Mouse (Mus musculus) embryonic facial prominence, embryonic 15.5 days (tissue): ENCODE results near the gene Cog2. TPM values are rescaled to one million over a fixed set of nuclear protein-coding genes. Genes with fewer than 3 reads are reported as not detected.

Source experiments
- ATAC-seq: fragments of 200-750 bp; cut with Nextera tagmentation; 2 replicates; pipeline ENCODE4 v1.8.0; 2017; ENCODE audit warnings: low read depth, moderate TSS enrichment; ENCODE audit not compliant: insufficient number of reproducible peaks, low FRiP score, low TSS enrichment
- H3K27ac ChIP-seq: fragments of 300-500 bp; sonication (generic); replicated peaks from 2 replicates; pipeline ENCODE4 v1.5.1; 2015; ENCODE audit warnings: mild to moderate bottlenecking, inconsistent platforms
- H3K27me3 ChIP-seq: fragments of 300-500 bp; sonication (generic); 2 replicates; pipeline ENCODE4 v1.6.1; 2015; ENCODE audit warnings: inconsistent platforms
- H3K36me3 ChIP-seq: fragments of 300-500 bp; sonication (generic); 2 replicates; pipeline ENCODE4 v1.6.1; 2015; ENCODE audit warnings: mild to moderate bottlenecking, inconsistent platforms
- H3K4me1 ChIP-seq: fragments of 300-500 bp; sonication (generic); 2 replicates; pipeline ENCODE4 v1.6.1; 2015; ENCODE audit warnings: inconsistent platforms
- H3K4me2 ChIP-seq: fragments of 300-500 bp; sonication (generic); replicated peaks from 2 replicates; pipeline ENCODE4 v1.6.1; 2015; ENCODE audit warnings: mild to moderate bottlenecking, inconsistent platforms
- H3K4me3 ChIP-seq: fragments of 300-500 bp; sonication (generic); replicated peaks from 2 replicates; pipeline ENCODE4 v1.5.1; 2015; ENCODE audit warnings: mild to moderate bottlenecking, inconsistent platforms
- H3K9ac ChIP-seq: fragments of 300-500 bp; sonication (generic); 2 replicates; pipeline ENCODE4 v1.6.1; 2015; ENCODE audit warnings: inconsistent platforms
- H3K9me3 ChIP-seq: fragments of 300-500 bp; sonication (generic); replicated peaks from 2 replicates; pipeline ENCODE4 v1.6.1; 2016; ENCODE audit warnings: inconsistent platforms
- WGBS: fragments of 180-500 bp; shearing (Covaris S2); methylation state at CpG from one replicate; pipeline ENCODE4 v1.1.7; 2015; 5-methylcytosine and 5-hydroxymethylcytosine counted together
- polyA plus RNA-seq: library from polyadenylated mRNA; unstranded; fragments of >200 nt; fragmentation: Nextera tagmentation; extraction: Ambion mirVana; gene quantifications from 2 replicates; pipeline ENCODE4 v1.2.1, GENCODE M21; 2015

The Cog2 gene
- polyA plus RNA-seq, 1 experiment from 2014 or later, result 40.5 TPM

DNA sequence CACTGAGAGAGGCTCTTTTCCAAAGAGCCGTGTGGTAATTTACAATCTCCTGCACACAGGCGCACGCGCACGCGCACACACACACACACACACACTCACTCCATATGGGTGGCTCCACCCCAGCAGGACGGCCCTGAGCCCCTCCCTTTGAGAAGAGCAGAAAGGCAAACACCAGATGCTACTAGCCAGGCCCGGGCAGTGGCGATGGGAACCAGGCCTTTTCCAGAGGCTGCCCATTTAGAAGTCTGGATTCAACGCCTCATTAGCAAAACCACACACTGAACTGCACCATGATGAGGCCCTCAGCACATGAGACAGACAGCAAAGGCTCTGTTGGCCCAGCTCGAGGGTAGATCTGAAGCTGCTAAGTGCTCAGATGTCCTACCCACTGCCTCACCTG is 24.9 kb upstream of the Cog2 start:
- WGBS, result 71% methylated on average over 11 of the region's 11 CpGs
- Histone ChIP-seq H3K9me3 (no peaks in the 10 kb centered on the region), H3K4me2 (no peak overlapping the region), H3K27ac (no peak overlapping the region), H3K4me1 (no peaks in the 10 kb centered on the region), H3K27me3 (no peaks in the 10 kb centered on the region), H3K36me3 (no peaks in the 10 kb centered on the region), H3K9ac (no peak overlapping the region), H3K4me3 (no peak overlapping the region)
- ATAC-seq, result no peak

DNA sequence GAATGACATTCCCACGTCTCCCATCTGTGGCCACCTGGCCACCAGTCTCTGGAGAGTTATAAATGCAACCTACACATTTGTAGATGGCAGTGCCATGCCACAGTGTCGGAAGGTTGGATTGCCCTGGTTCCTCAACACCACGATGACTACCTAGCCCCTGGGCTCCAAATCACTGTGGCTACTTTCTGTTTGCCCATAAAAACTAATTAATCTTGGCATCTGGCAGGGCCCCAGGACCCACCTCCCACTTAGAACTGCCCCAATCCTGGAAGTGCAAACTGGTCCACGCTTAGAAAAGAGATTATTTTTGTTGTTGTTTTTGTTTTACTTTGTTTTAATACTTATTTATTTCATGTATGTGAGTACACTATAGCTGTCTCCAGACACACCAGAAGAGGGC is 24.3 kb upstream of the Cog2 start:
- Histone ChIP-seq H3K9ac (no peak overlapping the region), H3K9me3 (no peaks in the 10 kb centered on the region), H3K27me3 (no peaks in the 10 kb centered on the region), H3K27ac (no peak overlapping the region), H3K4me3 (no peak overlapping the region), H3K4me2 (no peak overlapping the region), H3K36me3 (no peaks in the 10 kb centered on the region), H3K4me1 (no peaks in the 10 kb centered on the region)
- ATAC-seq, result no peak
- 78% methylated on average over 4 of the region's 4 CpGs for WGBS

DNA sequence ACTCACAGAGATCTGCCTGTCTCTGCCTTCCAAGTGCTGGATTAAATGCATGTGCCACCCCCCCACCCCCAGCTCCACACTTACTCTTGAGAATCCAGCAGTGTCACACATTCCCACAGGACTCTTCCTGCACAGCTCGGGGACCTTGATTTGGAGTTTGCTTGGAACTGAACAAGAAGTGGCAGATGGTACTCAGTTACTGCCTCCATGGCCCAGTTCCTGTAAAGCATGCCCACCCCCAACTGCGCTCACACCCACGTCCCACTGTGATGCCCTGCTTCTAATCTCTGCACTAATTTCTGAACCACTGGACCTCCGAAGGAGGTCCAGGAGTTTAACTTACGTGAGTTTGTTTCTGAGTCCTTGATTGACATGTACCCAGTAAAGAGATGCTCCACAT is 23.7 kb upstream of the Cog2 start:
- H3K27me3 ChIP-seq, result no peaks in the 10 kb centered on the region
- H3K4me1 ChIP-seq, result no peaks in the 10 kb centered on the region
- no peak overlapping the region for H3K4me3 ChIP-seq
- H3K4me2 ChIP-seq, result no peak overlapping the region
- no peak for ATAC-seq
- no peak overlapping the region for H3K9ac ChIP-seq
- WGBS, result 89% methylated on average over 5 of the region's 5 CpGs
- no peak overlapping the region for H3K27ac ChIP-seq
- H3K9me3 ChIP-seq, result no peaks in the 10 kb centered on the region
- no peaks in the 10 kb centered on the region for H3K36me3 ChIP-seq

DNA sequence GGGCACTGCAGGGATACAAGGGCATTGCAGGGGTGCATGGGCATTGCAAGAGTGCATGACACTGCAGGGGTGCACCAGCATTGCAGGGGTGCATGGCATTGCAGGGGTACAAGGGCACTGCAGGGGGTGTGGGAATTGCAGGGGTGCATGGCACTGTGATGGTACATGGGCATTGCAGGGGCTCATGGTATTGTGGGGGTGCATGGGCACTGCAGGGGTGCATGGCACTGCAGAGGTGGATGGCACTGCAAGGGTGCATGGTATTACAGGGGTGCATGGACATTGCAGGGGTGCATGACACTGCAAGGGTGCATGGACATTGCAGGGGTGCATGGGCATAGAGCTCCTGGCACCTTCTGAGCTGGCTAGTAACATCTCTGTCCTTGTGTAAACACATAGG is 22.2 kb upstream of the Cog2 start:
- H3K4me3 ChIP-seq, result no peak overlapping the region
- no peaks in the 10 kb centered on the region for H3K27me3 ChIP-seq
- no peak overlapping the region for H3K9ac ChIP-seq
- no peaks in the 10 kb centered on the region for H3K9me3 ChIP-seq
- no peak overlapping the region for H3K4me2 ChIP-seq
- ATAC-seq, result no peak
- no peaks in the 10 kb centered on the region for H3K4me1 ChIP-seq
- H3K36me3 ChIP-seq, result no peaks in the 10 kb centered on the region
- H3K27ac ChIP-seq, result no peak overlapping the region

DNA sequence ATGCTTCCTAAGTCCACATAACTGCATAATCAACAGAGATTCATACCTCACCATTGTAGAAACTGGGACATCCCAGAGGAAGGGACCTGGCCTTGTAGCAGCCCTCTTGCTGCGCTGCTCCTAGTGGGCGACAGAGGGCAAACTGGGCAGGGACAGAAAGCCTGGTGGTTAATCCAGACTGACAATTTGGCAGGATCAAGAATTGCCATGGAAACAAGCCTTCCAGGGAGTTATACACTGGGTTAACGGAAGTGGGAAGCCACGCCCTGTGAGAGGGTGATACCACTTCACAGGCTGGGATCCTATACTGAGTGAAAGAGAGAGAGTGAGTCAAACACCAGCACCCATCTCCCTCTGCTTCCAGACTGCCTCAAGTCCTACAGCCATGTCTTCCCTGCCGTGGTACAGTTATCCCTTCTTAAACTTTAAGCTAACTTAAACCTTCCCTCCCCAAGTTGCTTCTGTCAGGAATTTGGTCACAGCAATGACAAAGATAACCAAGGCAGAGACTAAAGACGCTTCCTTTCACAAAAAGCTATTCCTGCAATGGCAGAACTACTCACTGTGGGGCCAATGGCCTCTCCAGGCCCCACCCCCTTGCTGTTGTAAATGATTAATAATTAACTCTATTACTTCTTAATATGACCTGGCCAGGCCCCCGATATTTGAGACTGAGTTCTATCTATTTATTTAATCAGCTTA is 21.2 kb upstream of the Cog2 start:
- no peak overlapping the region for H3K4me2 ChIP-seq
- 53% methylated on average over 7 of the region's 7 CpGs for WGBS
- ATAC-seq, result no peak
- no peak overlapping the region for H3K9ac ChIP-seq
- no peaks in the 10 kb centered on the region for H3K9me3 ChIP-seq
- H3K4me3 ChIP-seq, result no peak overlapping the region
- no peaks in the 10 kb centered on the region for H3K36me3 ChIP-seq
- H3K4me1 ChIP-seq, result no peaks in the 10 kb centered on the region
- no peak overlapping the region for H3K27ac ChIP-seq
- H3K27me3 ChIP-seq, result no peaks in the 10 kb centered on the region

DNA sequence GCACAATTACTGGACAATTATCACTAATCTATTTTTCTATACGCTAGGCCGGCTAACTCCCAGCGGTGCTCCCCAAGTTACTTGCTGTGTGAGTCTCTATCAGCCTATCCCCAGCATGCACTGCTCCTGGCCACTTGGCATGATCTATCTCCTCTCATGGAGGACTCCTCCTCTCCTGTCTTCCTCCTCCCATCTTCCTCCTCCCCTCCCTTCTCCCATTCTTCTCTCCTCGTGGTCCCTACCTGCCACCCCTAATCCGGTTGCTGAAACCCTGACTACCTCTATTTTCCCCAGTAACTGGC is 20.7 kb upstream of the Cog2 start:
- Histone ChIP-seq H3K27ac (no peak overlapping the region), H3K27me3 (no peaks in the 10 kb centered on the region), H3K4me3 (no peak overlapping the region), H3K36me3 (no peaks in the 10 kb centered on the region), H3K4me1 (no peaks in the 10 kb centered on the region), H3K4me2 (no peak overlapping the region), H3K9me3 (no peaks in the 10 kb centered on the region), H3K9ac (no peak overlapping the region)
- 68% methylated on average over 5 of the region's 5 CpGs for WGBS
- no peak for ATAC-seq

DNA sequence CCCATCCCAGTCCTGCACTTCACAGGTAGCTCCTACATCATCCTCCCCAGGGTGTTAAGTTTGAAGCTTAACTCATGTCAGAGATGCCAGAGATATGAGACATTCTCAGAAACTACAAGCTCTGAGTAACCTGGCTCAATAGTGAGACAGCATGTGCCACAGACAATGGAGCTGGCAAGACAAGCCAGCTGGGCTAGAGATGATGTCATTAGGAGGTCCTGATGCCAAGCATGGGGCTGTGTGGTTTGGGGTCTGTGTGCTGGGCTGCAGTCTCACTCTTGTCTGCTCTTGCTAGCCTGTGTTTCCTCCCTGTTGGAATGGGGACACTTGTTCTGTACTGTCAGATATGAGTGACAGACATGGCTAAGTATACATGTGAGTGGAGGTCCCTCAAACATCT is 14.9 kb upstream of the Cog2 start:
- ATAC-seq, result no peak

DNA sequence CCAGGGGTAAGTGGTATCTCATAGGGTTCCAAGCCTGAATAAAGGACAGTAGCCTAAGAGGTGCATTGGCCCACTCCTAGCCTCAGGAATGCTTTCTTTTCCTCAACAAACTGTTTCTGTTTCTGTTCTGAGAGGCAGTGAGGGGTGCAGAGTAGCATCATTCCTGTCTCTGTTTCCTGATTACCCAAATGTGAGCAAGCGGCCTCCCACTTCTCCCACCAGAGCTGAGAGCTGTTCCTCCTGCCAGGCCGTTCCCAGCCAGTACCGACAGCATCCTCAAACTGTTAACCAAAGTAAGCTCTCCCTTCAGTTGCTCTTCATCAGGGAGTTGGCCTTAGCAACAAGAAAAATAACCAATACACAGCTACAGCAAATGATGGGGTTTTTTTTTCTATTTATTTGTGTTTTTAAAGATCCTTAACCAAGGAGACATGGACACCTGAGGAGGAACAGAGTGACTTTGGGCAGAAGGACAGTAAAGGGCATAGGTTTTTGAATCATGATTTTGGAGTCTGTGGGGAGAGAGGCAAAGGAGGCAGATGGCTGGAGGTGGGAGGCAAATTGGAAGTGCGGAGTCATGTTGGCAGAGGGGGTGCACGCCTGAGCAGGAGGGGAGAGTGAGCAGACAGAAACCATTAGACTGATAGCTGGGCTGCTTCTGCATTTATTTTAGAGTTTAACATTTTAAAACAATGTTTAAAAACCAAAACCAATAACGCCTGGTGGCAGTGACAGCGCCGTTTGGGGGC is 12.8 kb upstream of the Cog2 start:
- no peak for ATAC-seq
- Histone ChIP-seq H3K4me3 (no peak overlapping the region), H3K9ac (no peak overlapping the region), H3K27ac (no peak overlapping the region), H3K9me3 (no peaks in the 10 kb centered on the region), H3K4me2 (no peak overlapping the region), H3K27me3 (no peaks in the 10 kb centered on the region; the same call in none of the 2 replicates), H3K36me3 (no peaks in the 10 kb centered on the region), H3K4me1 (no peaks in the 10 kb centered on the region)
- WGBS, result 76% methylated on average over 8 of the region's 8 CpGs

More for the DNA sequence above, 14.9 kb upstream of the Cog2 start:
- Histone ChIP-seq H3K27me3 (no peaks in the 10 kb centered on the region; the same call in none of the 2 replicates), H3K9ac (no peak overlapping the region), H3K4me1 (no peaks in the 10 kb centered on the region), H3K27ac (no peak overlapping the region), H3K9me3 (no peaks in the 10 kb centered on the region), H3K4me3 (no peak overlapping the region), H3K36me3 (no peaks in the 10 kb centered on the region), H3K4me2 (no peak overlapping the region)

DNA sequence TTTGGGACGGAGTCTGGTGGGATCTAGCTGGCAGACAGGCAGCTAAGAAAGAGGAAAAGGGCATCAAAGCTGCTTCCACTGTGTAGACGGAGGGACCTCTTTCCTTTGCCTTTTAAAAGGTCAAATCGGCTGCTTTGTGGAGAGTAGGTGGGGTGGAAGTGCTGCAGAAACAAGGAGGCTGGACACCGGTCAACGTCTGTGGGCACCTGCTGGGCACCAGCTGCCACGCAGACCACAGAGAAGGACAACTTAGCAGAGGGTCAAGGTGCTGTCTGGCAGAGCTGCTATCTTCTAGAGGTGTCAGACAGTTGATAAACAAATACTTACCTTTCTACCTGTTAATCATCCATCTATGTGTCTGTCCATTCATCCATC is 12.3 kb upstream of the Cog2 start:
- Histone ChIP-seq H3K4me1 (no peaks in the 10 kb centered on the region), H3K27me3 (no peaks in the 10 kb centered on the region; the same call in none of the 2 replicates), H3K36me3 (no peaks in the 10 kb centered on the region), H3K9ac (no peak overlapping the region), H3K9me3 (no peaks in the 10 kb centered on the region), H3K27ac (no peak overlapping the region), H3K4me3 (no peak overlapping the region), H3K4me2 (no peak overlapping the region)
- 64% methylated on average over 6 of the region's 6 CpGs for WGBS
- ATAC-seq, result no peak

DNA sequence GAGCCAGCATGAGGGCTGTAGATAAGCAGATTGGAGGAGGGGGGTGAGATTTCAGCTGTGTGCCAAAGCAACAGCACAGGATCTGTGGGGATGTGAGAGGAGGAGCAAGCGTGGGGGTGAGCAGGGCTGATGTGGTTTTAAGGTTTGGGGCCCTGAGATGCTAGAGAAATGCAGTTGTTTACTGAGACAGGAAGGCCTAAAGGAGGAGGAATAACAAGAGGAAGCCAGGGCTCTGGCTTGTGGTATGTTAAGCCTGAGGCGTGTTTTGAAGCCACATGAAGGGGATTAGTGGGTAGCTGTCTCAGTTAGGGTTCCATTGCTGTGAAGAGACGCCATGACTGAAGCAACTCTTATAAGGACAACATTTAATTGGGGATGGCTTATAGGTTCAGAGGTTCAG is 11.4 kb upstream of the Cog2 start:
- ATAC-seq, result no peak
- WGBS, result 63% methylated on average over 3 of the region's 3 CpGs
- Histone ChIP-seq H3K4me2 (no peak overlapping the region), H3K27me3 (no peaks in the 10 kb centered on the region; the same call in none of the 2 replicates), H3K27ac (no peak overlapping the region), H3K9me3 (no peaks in the 10 kb centered on the region), H3K9ac (no peak overlapping the region), H3K36me3 (no peaks in the 10 kb centered on the region), H3K4me1 (no peaks in the 10 kb centered on the region), H3K4me3 (no peak overlapping the region)

DNA sequence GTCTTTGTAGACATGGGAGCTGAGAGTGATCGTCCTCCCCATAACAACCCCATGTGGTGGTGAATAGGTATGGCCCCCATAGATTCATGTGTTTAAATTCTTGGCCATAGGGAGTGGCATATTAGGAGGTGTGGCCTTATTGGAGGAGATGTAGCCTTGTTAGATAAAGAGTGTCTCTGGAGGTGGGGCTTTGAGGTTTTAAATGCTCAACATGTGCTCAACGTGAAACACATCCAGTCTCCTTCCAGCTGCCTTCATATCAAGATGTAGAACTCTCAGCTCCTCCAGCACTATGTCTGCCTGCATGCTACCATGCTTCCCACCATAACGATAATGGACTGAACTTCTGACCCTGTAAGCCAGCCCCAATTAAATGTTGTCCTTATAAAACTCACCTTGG is 4.5 kb upstream of the Cog2 start:
- H3K4me3 ChIP-seq, result no peak overlapping the region
- H3K27me3 ChIP-seq, result peaks cover 5% of the 10 kb centered on the region; the same call in 1 of the 2 replicates
- H3K27ac ChIP-seq, result no peak overlapping the region
- H3K4me2 ChIP-seq, result no peak overlapping the region
- no peaks in the 10 kb centered on the region for H3K9me3 ChIP-seq
- no peak for ATAC-seq
- 76% methylated on average over 3 of the region's 3 CpGs for WGBS
- no peak overlapping the region for H3K9ac ChIP-seq
- H3K4me1 ChIP-seq, result 0 out of 2 replicates have a peak, but pooled peaks cover 3% of the 10 kb centered on the region
- H3K36me3 ChIP-seq, result no peaks in the 10 kb centered on the region

DNA sequence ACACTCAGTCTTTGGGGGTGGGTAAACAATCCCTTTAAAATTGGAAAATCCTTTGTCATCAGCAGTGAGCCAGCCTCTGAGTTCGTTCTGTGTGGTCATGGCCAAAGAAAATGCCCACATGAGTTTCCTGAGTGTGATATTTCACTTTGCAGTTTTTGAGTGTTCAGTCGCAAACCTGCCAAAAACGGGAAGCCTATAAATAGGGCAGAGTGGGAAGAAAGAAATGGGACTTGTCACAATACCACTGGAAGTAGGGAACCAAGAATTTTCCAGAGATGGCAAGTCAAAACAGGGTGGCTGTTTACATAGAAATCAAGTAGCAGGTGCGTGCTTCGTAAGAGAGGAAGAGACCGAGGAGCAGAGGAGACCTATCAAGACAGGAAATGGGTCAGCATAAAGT is 4.0 kb upstream of the Cog2 start:
- Histone ChIP-seq H3K9ac (no peak overlapping the region), H3K4me3 (no peak overlapping the region), H3K4me2 (no peak overlapping the region), H3K4me1 (peaks cover 8% of the 10 kb centered on the region), H3K27me3 (peaks cover 5% of the 10 kb centered on the region; the same call in 1 of the 2 replicates), H3K36me3 (no peaks in the 10 kb centered on the region), H3K27ac (no peak overlapping the region), H3K9me3 (no peaks in the 10 kb centered on the region)
- ATAC-seq, result no peak
- WGBS, result 79% methylated on average over 6 of the region's 6 CpGs
